Mouse (Mus musculus) ES-CJ7 (cell line): ENCODE measurements at regions not wholly inside any gene's neighbourhood (a gene's known extent, or its start where the extent isn't known, plus 50 kb on each side); places are given as distances from the start of the nearest gene placed in this dataset.

Experiments
- DNase-seq: peaks from one replicate; pipeline ENCODE4 v3.0.0; 2011; ENCODE audit warnings: low read depth, low spot score

- no peak for DNase-seq
Observed at GRCm38 (mm10) chr6:11647651-11648050, 259.6 kb downstream of the Ndufa4 start.

GRCm38 (mm10) chr6:11613331-11613730 lies 294.0 kb downstream of the Ndufa4 start:
- no peak for DNase-seq

DNA sequence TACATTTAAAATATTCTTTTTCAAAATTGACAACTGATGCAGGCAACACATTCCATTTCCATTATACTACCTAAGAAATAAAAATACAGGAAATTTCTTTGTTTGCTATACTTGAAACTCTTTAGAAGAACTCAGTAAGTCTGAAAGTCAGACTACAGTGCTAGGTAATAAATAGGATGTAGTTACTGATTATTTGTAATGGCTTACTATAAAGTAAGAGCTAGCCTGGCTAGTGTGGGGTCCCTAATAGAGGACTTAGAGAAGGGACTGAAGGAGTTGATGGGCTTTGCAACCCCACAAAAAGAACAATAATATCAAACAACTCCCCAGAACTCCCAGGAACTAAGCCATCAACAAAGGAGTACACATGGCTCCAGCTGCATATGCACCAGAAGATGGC lies 299.1 kb downstream of the Ndufa4 start:
- no peak for DNase-seq

- DNase-seq = no peak
Observed at GRCm38 (mm10) chr6:11607696-11608095, 299.6 kb downstream of the Ndufa4 start.

DNA sequence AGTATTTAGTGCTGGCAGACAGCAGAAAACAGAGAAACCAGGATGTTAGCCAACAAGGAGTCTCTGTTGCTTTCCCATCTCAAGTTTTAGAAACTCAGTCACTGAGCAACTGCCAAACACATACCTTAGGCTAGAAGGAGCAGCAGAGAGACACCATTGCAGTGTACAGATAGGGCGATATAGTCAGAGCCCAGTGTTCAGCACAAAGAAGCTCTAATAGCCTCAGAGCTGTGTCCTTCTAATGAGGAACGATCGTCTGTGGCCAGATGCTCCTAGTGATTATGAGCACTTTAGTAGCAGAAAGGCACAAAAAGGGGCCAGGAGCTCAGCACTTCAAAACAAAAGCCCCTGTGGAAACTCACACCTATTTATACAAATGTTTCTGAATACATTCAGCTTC lies 301.2 kb downstream of the Ndufa4 start:
- no peak for DNase-seq

GRCm38 (mm10) chr6:11605526-11605925 lies 301.8 kb downstream of the Ndufa4 start:
- no peak for DNase-seq

GRCm38 (mm10) chr6:11594936-11595335 lies 312.4 kb downstream of the Ndufa4 start:
- DNase-seq = no peak

GRCm38 (mm10) chr6:11593583-11594271 lies 313.6 kb downstream of the Ndufa4 start:
- DNase-seq = no peak

- no peak for DNase-seq
Observed at GRCm38 (mm10) chr6:11576091-11576490, 331.2 kb downstream of the Ndufa4 start.

DNA sequence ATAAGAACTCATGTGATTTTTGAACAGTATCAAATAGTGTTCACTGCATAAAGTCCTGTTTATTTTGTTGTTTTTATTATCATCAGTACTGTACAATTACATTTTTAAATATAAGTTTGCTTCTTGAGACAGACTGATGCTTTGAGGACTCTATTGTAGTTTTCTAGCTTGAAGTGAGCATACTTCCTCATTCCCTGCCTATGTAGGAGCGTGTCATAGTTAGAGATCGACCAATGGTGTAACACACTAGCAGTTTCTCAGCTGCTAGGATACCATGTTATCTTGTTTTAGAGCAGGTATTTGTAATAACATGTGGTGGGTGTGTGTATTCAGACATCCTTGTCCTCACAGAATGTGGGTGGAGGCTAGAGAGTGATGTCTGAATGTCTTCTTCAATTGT lies 342.1 kb downstream of the Ndufa4 start:
- DNase-seq = no peak

- no peak for DNase-seq
Observed at GRCm38 (mm10) chr6:11550473-11550872, 356.8 kb downstream of the Ndufa4 start.

DNA sequence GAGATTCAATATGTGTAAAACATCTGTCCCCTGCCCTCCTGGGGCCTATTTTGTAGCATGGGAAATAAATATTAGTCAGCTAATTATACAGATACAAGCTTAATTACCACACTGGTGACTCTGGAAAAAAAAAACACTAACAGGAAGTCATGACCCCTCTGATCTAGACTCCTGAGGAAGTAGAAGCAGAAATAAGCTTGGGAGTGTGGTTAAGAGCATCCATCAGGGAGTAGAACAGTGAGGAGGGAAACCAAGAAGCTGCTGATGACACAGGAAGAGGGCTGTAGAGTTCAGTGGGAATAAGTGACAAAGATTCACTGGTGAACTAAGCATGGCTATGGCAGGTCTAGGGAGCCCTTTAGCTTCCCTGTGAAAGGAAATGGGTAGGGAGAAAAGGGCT lies 360.0 kb downstream of the Ndufa4 start:
- DNase-seq = no peak

DNA sequence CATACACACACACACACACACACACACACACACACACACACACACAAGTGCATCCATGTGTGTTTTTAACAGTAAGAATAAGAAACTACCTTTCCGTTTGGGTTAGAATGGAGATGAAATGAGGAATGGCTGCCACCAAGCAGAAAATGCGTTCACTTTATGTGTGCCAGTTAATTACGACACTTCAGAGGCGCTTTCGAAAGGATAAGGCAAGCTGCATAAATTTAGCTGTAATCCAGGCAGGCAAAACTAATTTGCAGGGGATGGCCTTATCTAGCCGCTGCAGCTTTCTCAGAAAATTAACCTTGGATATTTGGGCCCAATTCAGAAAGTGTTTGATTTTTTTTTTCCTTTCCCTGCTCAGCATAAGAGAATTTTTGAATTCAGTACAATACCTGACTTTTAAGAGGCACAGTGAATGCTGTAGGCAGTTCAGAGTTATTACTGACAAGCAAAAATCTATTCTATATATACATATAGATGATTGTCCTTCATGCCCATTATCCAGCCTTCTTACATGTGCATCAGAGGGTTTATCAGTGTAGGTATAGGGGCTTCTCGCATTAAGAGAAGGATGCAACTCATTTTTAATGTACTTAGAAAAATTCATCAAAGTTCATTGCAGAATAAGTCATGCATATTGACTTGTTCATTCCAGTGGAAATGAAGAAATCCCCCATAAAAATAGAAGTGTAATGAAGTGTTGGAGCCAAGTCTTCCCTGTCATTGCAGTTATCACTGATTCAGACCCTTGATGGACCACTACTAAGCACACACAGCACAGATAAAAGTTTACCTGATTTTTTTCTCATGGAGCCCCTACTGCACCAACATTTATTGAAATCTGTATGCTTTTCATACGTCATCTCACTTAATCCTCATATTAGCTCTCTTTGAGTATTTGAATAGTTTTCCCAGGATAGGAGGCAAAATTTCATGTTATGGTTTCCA lies 372.1 kb downstream of the Ndufa4 start:
- DNase-seq = no peak

GRCm38 (mm10) chr6:11503136-11503535 lies 404.2 kb downstream of the Ndufa4 start:
- DNase-seq = no peak

DNA sequence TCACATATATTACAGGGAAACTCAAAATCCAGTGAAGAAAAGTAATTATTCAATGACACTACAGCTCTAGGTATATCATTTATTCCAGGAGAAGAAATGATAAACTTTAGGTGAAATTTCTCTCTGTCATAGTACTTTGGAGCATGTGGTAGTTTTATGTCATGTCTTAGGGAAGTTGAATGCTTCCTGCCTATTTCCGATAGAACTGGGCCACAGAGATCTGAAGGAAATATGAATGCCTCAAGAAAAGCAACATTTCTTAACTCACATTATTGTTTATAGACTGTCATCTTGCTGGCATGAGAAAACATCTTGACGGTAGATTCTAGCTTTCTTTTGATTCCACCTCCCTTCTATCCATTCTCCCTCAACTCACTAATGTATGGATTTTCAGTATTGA lies 412.9 kb downstream of the Ndufa4 start:
- DNase-seq = no peak

- DNase-seq = peak; percentile 11
Observed at GRCm38 (mm10) chr6:11476950-11477349, 430.3 kb downstream of the Ndufa4 start.
